Mouse (Mus musculus): ENCODE results near the gene Bbs10.

Gene Bbs10

GRCm38 (mm10) chr10:111298140-111299098 lies at the start of gene Bbs10:
Gene Bbs10 (plus strand): TSS chr10:111298679.
- DNase-seq = peak; percentile 95

DNA sequence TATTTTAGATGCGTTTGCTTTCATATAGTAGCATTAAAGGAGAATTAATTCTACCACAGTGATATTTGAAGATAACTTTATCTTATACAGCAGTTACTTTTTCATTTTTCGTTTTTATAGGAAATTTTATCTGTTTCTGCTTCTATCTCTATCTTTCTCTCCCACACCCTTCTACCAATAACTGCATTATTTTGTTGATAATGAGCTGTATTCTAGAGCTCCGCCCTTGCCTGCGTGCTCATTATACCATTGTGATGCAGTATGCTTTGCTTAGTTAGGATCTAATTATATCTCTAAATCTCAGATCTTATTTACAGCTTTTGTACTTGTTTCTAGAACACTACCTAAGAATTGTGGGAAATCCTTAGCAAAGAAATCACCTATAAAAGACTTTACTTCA lies 48.3 kb upstream of the Bbs10 start:
- no peak for DNase-seq

- DNase-seq = no peak
Measured at GRCm38 (mm10) chr10:111251666-111252065, 46.8 kb upstream of the Bbs10 start.

DNA sequence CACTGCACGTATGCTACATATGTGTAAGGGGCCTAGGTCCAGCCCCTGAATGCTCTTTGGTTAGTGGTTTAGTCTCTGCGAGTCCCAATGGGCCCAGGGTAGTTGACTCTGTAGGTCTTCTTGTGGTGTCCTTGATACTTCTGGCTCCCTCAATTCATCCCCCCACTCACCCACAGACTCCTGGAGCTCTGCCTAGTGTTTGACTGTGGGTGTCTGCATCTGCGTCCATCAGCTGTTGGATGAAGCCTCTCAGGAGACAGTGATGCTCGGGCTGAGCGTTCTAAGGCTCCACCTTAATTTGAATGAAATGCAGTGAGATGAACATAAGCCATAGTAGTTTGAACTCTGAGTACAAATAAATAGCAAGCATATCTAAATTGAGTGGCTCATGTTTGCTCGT lies 43.3 kb upstream of the Bbs10 start:
- no peak for DNase-seq

DNA sequence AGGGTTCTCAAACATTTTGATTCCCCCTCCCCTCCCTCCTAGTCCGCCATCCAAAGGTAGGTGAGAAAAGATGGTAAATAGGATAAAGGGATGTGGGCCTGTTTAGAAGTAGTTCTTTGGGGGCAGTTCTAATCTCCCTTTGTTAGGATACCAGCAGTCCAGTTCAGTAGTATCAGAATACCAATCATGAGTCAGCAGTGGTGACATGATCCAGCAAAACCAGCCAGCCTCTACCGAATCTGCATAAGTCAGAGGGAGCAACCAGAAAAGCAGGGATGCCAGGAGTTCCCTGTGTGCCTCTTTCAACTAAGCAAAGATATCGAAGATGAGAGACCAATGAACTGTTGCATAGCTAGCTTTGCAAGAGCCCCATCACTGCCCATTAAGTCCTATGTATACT lies 42.3 kb upstream of the Bbs10 start:
- no peak for DNase-seq

DNA sequence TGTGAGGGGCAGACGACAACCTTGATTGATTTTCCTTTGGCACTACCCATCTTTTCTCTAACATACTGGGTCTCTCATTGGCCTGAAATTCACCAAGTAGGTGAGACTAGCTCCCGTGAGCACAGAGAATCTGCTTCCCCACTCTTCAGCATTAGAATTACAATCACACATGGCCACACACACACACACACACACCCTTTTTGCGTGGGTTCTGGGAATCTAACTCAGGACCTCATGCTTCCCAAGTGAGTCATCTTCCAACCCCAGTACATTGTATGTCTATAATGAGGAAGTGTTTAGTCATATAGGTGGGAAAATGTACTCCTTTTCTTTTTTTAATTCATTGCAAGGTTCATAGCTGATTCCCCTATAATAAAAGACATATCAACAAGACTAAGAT lies 41.1 kb upstream of the Bbs10 start:
- no peak for DNase-seq

DNA sequence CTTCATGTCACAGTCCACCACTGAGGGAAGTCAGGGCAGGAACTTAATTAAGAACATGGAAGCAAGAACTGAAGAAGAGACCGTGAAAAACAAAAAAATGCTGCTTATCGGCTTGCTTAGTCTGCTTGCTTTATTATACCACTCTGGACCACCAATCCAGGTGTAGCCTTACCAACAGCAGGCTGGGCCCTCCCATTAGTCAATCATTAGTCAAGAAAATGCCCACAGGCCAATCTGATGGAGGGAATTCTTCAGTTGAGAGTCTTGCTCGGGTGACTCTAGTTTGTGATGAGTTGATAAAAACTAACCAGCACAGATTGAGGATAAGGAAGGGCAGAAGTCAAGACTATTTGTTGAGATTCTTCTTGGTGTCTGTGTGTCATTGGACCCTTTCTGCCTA lies 40.2 kb upstream of the Bbs10 start:
- no peak for DNase-seq

DNA sequence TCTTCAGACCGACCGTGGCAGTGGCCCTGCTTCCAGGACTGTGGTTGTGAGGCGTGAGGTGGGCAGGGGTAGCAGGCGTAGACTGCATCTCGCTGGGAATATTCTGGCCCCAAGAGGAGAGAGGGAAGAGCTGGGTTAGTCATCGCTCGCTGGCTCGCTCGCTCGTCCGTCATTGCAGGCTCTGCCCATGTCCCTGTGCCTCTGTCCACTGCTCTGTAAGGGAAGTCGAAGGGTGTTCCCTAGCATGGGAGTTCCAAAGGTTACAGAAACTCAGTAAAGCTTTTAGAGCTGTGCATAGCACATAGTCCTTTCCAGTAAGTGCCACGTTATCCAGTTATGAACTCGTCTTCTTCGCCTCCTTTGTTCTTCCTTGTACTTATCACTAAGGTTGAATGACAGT lies 26.8 kb upstream of the Bbs10 start:
- no peak for DNase-seq

DNA sequence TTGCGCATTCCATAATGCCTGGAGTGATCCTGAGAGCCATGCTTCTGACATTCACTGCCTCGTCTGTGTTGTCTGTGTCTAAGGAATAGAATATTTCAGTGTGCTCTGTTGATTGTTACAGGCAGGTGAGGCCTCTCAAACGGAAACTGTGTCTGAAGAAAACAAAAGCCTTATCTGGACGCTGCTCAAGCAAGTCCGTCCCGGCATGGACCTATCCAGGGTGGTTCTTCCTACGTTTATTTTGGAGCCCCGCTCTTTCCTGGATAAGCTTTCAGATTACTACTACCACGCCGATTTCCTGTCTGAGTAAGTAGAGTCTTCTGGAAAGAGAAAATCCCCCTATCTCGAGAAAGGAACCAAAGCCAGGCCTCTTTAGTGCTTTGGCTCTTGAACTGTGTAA lies 25.6 kb upstream of the Bbs10 start:
- no peak for DNase-seq

DNA sequence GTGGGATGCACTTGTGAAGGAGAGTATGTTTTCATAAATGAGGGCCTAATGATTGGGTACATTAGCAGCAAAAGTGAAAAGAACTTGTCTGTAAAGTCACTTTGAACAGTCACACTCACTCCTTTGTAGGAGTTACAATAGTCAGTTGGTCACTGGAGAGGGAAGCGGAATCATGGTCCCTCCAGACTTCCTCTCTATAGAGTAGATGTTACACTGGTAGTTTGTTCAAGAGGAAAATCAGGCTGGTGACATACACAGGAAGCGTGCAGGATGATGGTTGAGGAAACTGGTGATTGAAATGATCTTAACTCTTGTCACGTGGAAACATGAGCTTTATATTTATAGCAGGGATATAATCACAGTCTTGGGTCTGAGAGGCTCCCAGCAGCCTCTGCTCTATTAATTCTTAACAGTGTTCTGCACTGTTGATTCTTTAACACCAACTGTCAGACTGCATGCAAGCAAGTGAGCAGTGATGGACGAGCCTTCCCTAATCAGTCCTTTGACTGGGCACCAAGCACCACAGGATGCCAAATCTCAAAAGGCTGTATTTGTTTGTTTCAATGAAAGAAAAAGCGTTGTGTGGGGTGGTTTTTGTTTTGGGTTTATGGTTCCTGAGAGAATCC lies 24.9 kb upstream of the Bbs10 start:
- no peak for DNase-seq

DNA sequence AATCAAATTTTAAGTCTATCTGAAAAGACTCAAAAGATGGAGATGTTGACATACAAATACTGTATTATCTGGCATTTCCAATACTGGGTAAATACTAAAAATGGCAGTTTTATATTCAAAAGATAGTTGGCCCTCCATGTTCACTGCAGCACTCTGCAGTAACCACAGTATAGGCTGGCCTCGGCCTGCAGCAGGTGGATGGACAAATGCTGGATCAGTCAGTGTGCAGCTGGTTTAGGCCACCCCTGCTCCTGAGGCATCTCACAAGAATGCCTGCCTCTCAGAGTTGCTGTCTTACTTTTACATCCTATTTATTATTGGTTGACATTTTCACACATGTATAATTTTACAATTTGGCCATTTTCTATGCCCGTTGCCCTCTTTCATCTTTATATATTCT lies 22.7 kb upstream of the Bbs10 start:
- no peak for DNase-seq

DNA sequence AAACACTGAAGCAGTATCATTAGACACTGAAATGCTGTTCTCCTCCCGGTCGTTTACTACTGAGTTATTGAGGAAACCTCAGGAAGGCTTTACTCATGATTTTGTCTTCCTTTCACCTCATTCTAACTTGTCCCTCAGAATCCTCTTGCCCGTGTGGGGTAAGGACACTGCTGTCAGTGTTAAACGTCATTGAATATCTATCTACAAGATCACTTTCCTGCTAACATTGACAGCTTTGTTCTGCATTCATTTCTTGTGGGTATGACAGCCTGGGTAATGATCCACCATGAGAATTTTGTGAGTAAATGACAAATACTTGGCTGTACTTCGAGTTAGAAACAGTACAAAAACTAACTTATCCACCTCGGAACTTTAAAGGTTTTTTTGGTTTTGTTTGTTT lies 848 bp upstream of the Bbs10 start:
- DNase-seq = no peak

DNA sequence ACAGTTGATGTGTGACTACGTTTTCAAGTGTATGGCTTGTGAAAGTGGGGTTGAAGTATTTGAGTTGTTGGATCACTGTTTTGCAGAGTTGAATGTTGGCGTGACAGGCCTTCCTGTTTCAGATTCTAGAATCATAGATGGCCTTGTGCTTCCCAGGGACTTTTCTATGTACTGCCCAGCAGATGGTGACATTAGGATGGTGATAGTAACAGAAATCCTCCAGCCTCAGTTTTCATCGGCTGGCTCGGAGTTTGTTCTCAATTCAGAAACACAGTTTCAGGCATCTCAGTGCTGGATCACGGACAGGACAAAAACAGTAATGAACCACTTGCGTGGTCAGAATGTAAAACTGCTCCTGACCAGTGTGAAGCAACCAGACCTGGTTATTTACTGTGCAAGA lies 1.1 kb downstream of the Bbs10 start:
- DNase-seq = peak; percentile 7

DNA sequence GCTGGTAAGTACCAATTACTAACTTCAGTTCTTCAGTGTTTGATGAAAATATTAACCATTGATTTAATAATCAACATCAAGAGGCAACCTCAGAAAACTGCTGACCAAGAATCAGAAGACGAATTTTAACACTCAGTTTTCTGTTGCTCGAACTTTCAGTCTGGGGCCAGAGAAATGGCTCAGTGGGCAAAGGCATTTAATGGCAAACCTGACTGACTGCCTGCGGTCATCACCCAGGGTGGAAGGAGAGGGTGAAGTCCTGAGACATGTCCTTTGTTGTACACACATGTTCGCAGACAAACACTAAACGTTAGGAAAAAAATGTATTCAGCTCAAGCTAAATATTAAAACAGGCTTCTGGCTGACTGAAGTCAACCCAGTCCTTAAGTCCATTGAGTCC lies 2.6 kb downstream of the Bbs10 start:
- no peak for DNase-seq

GRCm38 (mm10) chr10:111302486-111302885 lies 4.0 kb downstream of the Bbs10 start:
- no peak for DNase-seq

DNA sequence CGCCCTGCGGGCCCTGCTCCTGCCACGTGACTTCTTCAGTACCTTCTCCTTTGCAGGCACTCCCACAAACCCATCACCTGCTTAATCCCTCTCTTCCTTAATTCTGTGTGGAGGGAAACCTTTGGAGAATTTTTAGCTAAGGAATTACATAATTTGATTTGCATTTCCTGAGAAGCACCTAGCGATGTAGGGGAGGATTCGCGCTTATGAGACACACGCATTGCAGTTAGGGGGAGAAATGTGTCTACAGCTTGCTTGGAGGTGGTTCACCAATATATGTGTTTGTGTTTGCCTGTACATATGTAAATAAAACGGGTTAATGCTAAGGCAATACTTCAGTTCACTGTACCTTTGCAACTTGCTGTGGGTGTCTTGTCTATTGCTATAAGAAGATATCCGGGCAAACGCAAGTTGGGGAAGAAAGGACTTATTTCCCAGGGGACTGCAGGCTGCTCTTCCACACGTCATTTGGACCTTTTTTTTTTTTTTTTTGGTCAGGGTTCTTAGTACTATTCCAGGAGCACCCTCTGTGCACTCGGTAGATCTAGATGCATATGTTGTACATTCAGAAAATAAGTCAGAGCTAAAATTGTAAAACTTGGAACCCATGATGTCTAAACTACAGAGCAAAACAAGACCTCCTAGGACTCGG lies 10.5 kb downstream of the Bbs10 start:
- no peak for DNase-seq

DNA sequence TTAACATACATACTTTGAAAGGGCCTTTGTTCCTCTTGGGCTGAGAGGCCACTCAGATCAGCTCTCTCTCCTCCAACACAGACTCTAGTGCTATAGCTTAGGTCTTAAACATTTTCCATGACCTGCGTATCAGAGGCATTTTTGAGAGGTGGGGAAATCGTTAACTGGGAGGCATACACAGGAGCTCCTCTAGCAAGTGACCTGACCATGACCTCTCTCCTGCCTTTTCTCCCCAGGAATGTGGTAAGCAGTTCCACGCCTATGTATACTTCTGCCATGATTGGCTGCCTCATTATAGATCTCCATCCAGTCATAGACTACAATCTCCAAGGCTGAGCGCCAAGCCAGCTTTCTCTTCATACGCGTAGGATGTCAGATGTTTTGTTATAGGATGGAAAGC lies 14.8 kb downstream of the Bbs10 start:
- no peak for DNase-seq

- DNase-seq = no peak
Measured at GRCm38 (mm10) chr10:111314636-111315395, 16.3 kb downstream of the Bbs10 start.

GRCm38 (mm10) chr10:111315940-111316339 lies 17.5 kb downstream of the Bbs10 start:
- no peak for DNase-seq

GRCm38 (mm10) chr10:111318021-111318420 lies 19.5 kb downstream of the Bbs10 start:
- DNase-seq = no peak

DNA sequence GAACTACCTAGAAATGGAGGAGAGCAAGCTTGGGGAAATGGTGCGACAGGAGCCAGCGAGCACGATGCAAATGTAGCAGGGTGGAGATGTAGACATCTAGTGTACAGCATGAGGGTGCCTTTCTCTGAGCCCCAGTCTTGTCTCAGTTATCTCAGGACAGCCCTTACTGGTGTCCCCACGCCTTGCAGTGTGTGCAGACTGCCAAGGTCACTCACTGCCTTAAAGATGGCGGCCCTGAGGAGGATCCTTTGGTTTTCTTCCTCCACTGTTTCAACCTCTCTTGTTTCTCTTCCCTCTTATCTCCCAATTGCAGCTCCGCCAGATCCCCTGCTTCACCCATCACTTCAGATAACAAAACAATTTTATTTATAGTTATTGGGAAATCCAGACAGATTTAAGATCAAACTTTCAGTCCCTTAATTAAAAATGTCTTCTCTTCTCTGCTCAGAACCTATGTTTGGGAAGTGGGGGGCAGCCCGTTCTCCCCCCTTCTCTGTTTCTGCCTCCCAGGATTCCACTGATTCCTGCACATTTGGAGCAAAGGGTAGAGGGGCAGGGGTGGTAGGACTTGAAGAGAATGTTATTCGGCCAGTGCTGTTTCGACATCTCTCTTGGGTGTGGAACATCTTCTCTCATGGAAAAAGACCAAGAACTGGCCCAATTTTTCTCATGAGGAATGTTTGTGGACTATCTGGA lies 20.5 kb downstream of the Bbs10 start:
- DNase-seq = no peak

- no peak for DNase-seq
Measured at GRCm38 (mm10) chr10:111320579-111320978, 22.1 kb downstream of the Bbs10 start.

DNA sequence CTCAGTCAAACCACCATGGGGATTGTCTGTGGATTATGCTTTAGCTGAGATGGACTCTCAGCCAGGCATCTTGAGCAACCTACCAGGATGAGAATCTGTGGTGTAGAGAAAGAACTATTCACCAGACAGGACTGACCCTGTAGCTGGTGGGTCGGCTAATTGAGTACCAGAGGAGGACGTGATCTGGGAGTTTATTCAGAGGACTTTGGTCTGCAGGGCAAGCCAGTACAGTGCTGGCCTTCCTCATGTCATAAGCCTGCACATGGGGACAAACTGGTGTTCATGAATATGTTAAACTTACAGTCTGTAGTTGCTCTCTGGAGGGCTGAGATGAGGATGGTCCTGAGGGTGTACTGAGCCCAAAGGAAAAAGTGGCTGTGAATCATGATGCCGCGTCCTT lies 29.5 kb downstream of the Bbs10 start:
- DNase-seq = no peak

Data from cerebellum, adult 8-10 months (tissue).